Mouse (Mus musculus): ENCODE data around the gene Gm11639.

DNA sequence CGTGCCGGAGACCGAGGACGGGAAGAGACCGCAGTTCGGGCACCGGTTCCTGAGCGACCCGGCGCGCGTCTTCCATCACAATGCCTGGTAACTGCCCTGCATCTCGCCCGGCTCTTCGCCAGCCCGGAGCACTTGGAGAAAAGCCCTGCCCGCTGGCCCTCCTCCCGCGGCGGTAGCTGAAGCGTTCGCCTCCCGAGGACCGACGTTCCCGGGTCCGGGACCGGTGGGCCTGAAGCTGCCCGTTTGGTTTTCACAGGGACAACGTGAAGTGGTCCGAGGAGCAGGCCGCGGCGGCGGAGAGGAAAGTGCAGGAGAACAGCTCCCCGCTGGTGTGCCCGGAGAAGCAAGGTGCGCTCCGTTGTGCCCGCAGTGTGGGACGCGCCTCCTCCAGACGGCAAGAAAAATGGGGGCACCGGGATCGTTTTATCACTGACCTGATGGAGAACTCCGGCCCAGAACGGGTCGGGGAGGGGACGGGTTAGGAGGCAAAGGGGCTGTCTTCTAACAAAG lies 441.1 kb downstream of the Gm11639 start:
- no peak for TF ChIP-seq CTCF (IDR thresholded peaks at IDR 0.05; ENCODE audit: extremely low read depth, insufficient read depth, low read length)
- no peak for TF ChIP-seq POLR2A (IDR thresholded peaks at IDR 0.05; ENCODE audit: extremely low read depth, insufficient read depth, low read length)

Data from cortical plate, adult 2 months (tissue).